Mouse (Mus musculus) cerebellum, adult 2 months (tissue): ENCODE data around the gene Hectd1. TPM values are rescaled to one million over a fixed set of nuclear protein-coding genes. Genes with fewer than 3 reads are reported as not detected.

Experiments
- DNase-seq, 2 experiments: peaks; one replicate each; pipeline ENCODE4 v3.0.0; 2021
- H3K27ac ChIP-seq: fragments of 200-500 bp; 2 replicates; pipeline ENCODE4 v1.5.1; 2012; ENCODE audit warnings: low read length, control low read depth, inconsistent platforms; ENCODE audit not compliant: insufficient read depth
- H3K27me3 ChIP-seq: fragments of 200-500 bp; 2 replicates; pipeline ENCODE4 v1.6.1; 2012; ENCODE audit warnings: inconsistent platforms, mild to moderate bottlenecking, low read length, moderate library complexity; ENCODE audit not compliant: control insufficient read depth, insufficient read depth
- H3K4me1 ChIP-seq: fragments of 200-500 bp; 2 replicates; pipeline ENCODE4 v1.6.1; 2011; ENCODE audit warnings: low read length; ENCODE audit not compliant: control insufficient read depth, insufficient read depth
- H3K4me3 ChIP-seq: fragments of 200-500 bp; replicated peaks from 2 replicates; pipeline ENCODE3; 2011; ENCODE audit warnings: mild to moderate bottlenecking, low read depth, low read length, control low read depth; ENCODE audit not compliant: insufficient read depth
- CTCF ChIP-seq: fragments of 200-500 bp; IDR thresholded peaks from 2 replicates; pipeline ENCODE4 v1.5.1; 2011; ENCODE audit warnings: low read depth, mild to moderate bottlenecking, control low read depth, low read length, moderate library complexity, borderline replicate concordance; ENCODE audit not compliant: insufficient read depth
- POLR2A ChIP-seq: fragments of 200-500 bp; IDR thresholded peaks from 2 replicates; pipeline ENCODE4 v1.6.1; 2011; ENCODE audit warnings: low read length, control low read depth, borderline replicate concordance; ENCODE audit not compliant: insufficient read depth
- WGBS: fragments of 180-500 bp; shearing (Covaris S2); methylation state at CpG from one replicate; pipeline ENCODE4 v1.1.7; 2018; 5-methylcytosine and 5-hydroxymethylcytosine counted together
- polyA plus RNA-seq: library from polyadenylated mRNA; depleted of rRNA; stranded (reverse); fragments of >200 nt; gene quantifications from 2 replicates; pipeline ENCODE4 v1.2.3, GENCODE M21; 2012

Hectd1 gene
- polyA plus RNA-seq, 1 experiment, result 39.4 TPM

DNA sequence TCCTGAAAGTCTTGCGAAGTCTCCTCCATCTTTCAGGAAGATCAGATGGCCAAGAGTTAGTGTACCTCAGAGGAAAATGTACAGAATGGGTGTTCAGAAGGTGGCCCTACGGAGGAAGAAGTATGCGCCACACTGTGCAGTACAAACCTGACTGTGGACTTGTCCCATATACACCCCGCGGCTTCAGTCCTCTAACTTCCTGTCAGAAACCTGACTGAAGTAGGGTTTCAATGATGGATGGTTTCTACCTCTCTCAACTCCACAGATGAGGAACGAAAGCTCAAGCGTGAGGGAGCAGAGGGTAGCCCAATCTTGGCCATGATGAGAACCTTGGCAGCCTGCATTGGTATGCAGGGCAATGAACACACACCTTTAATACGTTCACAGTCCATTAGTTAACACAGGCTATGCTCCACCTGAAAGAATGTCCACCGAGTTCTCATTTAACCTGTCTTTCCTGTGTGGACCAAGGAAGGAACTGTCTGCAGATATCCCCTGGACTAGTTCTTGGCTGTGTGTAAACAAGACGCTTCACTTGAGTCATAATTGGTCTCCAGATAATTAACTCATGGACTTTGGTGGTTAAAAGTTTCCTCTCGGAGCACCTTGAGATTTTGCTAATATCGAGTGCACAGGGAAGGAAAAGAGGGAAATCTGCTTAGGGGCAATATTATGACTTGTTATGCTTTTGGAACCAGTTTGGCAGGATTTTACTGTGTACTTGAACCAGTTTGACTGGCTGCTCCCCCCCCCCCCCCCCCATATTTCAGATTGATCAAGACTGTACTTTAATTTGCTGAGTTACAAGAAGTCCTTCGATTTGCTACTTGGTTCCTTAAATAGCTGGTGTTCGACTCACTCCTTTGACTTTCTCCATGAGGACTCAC, 34.0 kb upstream of the Hectd1 start:
- H3K27ac ChIP-seq, result no peak overlapping the region
- WGBS, result 89% methylated on average over 14 of the region's 14 CpGs
- no peak for TF ChIP-seq CTCF
- TF ChIP-seq POLR2A, result no peak
- H3K4me3 ChIP-seq, result no peak overlapping the region
- peaks cover 8% of the 10 kb centered on the region for H3K4me1 ChIP-seq
- no peaks in the 10 kb centered on the region for H3K27me3 ChIP-seq
- no peak for DNase-seq

DNA sequence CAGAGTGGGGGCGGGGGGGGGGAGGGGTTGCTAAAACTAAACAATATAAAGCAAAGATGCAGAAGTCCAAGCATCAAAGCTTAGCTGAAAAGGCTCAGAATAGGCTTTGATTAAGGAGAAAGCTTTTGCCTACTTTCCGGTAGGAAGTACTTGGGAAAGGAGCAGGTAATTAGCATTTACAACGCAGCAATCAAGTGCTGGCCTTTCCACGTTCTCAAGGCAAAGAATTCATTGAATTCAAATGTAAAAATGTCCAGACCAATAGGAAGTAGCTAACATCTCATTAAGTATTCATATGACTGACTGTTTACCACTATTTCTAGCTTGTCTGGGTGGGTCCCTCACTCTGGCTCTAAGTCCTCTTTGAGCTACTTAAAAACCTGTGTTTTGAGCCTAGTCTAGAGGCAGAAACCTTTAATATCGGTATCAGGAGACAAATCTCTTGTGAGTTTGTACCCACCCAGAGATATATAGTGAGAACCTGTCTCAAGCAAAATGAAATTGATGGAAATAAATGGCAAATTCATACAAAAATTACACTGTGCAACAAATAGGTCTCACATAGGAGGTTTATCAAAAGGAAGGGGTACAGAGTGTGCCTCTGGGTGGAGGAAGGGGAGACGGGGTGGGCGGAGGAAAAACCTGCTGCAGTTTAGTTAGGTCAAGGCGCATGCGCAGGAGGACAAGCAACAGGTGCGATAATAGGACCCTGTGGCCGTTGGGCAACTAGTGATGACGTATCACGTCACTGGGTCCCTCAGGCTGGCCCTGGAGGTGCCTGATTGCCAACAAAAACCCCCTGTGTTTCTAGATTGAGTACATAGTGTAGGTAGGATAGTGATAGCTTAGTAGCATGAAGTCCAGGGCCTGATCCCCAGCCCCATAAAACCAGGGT, 29.0 kb upstream of the Hectd1 start:
- TF ChIP-seq CTCF, result no peak
- TF ChIP-seq POLR2A, result no peak
- 80% methylated on average over 13 of the region's 13 CpGs for WGBS
- Histone ChIP-seq H3K27ac (no peak overlapping the region), H3K4me3 (no peak overlapping the region), H3K4me1 (no peaks in the 10 kb centered on the region), H3K27me3 (no peaks in the 10 kb centered on the region)
- DNase-seq, result no peak

DNA sequence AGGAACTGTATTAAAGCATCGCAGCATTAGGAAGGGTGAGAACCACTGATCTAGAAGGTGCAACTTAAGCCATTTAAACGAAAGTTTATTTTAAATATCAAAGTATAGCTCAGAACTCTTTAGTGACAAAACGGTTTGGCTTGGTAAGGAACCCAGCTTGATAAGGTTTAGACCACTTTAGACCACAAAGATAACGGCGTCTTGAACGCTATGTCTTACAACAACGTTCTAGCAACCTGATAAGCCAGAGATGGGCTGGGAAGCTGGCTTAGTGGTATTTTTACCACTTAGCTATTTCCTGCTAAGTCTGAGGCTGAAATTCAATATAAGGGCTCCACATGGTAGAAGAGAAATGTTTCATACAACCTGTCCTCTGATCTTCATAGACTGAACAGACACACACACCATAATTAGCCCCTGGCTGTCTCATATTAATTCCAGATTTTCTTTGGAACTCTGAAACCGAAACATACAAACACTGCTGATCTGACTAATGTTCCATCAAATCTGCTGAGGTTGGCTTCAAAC, 27.5 kb upstream of the Hectd1 start:
- TF ChIP-seq CTCF (no peak), POLR2A (no peak)
- no peaks in the 10 kb centered on the region for H3K4me1 ChIP-seq
- no peak overlapping the region for H3K4me3 ChIP-seq
- no peak for DNase-seq
- 94% methylated on average over 8 of the region's 8 CpGs for WGBS
- H3K27ac ChIP-seq, result no peak overlapping the region
- H3K27me3 ChIP-seq, result no peaks in the 10 kb centered on the region

DNA sequence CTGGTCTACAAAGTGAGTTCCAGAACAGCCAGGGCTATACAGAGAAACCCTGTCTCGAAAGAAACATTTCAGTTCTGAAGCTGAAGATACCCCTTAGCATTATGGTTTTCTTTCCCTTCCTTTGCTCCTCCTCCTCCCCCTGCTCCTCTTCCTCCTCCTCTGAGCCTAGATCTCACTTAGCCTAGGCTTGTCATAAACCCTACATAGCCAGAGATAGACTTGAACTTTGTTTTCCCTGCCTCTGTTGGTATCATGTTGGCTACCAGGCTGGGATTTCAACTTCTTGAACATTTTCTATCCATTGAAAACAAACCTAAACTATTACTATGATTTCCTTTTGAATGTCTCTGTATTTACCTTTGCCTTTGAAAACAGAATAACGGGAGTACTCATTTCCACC, 26.5 kb upstream of the Hectd1 start:
- Histone ChIP-seq H3K4me1 (no peaks in the 10 kb centered on the region), H3K4me3 (no peak overlapping the region), H3K27me3 (no peaks in the 10 kb centered on the region), H3K27ac (no peak overlapping the region)
- no peak for DNase-seq
- WGBS, result 96% methylated on average over 2 of the region's 2 CpGs
- TF ChIP-seq CTCF (no peak), POLR2A (no peak)

GRCm38 (mm10) chr12:51855453-51855852, 26.1 kb upstream of the Hectd1 start:
- TF ChIP-seq POLR2A (no peak), CTCF (no peak)
- 86% methylated on average over 7 of the region's 7 CpGs for WGBS
- H3K4me3 ChIP-seq, result no peak overlapping the region
- DNase-seq, result no peak
- H3K27me3 ChIP-seq, result no peaks in the 10 kb centered on the region
- H3K27ac ChIP-seq, result no peak overlapping the region
- H3K4me1 ChIP-seq, result no peaks in the 10 kb centered on the region

DNA sequence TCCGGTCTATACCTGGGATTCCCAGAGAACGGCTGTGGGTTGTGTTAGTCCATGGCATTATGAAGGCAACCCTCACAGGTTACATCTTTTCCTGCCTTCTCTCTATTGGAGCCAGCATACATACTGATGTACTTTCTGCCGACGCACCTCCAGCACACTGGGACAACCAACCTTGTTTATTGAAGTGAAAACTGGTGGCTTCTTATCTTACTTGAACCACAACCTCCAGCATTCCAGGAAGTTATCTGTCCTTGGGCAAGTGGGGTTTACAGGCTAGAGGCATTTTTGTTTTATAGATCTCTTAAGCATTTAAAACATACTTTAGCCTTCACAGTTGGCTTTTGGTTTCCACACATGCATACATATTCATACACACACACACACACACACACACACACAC, 22.3 kb upstream of the Hectd1 start:
- Histone ChIP-seq H3K27me3 (no peaks in the 10 kb centered on the region), H3K4me1 (no peaks in the 10 kb centered on the region), H3K4me3 (no peak overlapping the region), H3K27ac (no peak overlapping the region)
- DNase-seq, result no peak
- TF ChIP-seq CTCF (no peak), POLR2A (no peak)
- WGBS, result 95% methylated on average over 4 of the region's 4 CpGs

GRCm38 (mm10) chr12:51851155-51851554, 21.8 kb upstream of the Hectd1 start:
- Histone ChIP-seq H3K27ac (no peak overlapping the region), H3K4me1 (no peaks in the 10 kb centered on the region), H3K27me3 (no peaks in the 10 kb centered on the region), H3K4me3 (no peak overlapping the region)
- TF ChIP-seq CTCF (no peak), POLR2A (no peak)
- no peak for DNase-seq
- WGBS, result 95% methylated on average over 3 of the region's 3 CpGs
